14 mouse cellular contexts compared by ENCODE assay signal in the genomic region with DNA sequence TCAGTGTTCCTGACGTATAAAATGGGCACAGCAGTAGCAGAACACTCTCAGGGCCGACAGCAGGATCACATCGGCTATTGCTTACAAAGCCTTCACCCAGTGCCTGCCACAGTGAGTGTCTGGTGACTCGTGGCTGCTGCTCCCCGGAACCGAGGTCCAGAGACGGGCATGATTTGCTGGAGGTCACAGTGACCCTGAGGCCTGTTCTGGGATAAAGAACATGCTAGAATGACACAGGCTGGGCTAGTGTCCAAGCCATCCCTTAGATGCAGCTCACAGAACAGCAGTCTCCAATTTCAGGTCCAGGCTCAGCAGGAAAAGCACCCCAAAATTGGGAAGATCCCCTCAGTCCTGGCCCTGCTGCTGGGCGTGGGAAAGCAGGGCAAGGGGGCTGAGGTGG. TPM values are rescaled to one million over a fixed set of nuclear protein-coding genes. Genes with fewer than 3 reads are reported as not detected.
DNase-seq lines count a peak whose midpoint lies in the region; ATAC-seq lines count a peak whose summit lies in the region.
"Had no signal": no experiment of that assay in that cellular context is flagged by ENCODE, and none has a peak within 500 bp of the region (broad histone marks: within the 10 kb centered on the region; RNA-seq: fewer than 3 reads in every experiment).

No protein-coding gene starts in this region.

- H3K4me3 ChIP-seq in forebrain, embryonic 12.5 days (replicated peaks), result no peak overlapping the region
- H3K4me3 ChIP-seq in forebrain, embryonic 14.5 days (ENCODE audit: low read depth, low read length), result no peak overlapping the region
- H3K4me3 ChIP-seq in kidney, embryonic 15.5 days (replicated peaks), result no peak overlapping the region
- H3K4me3 ChIP-seq: liver, embryonic 15.5 days had no signal

- no peak for DNase-seq in forebrain, embryonic 14.5 days (ENCODE audit: low spot score)
- no peak for DNase-seq in kidney, postnatal 14 days
- DNase-seq in adrenal gland, postnatal 14 days, result peak; percentile 91
- peak; percentile 87 for DNase-seq in lung, postnatal 10 days
- DNase-seq in gastrocnemius, adult 18-20 months (ENCODE audit: low spot score), result no peak
- DNase-seq: embryo, embryonic 11 days had no signal

- no peak for ATAC-seq in forebrain, embryonic 12.5 days (ENCODE audit: low FRiP score)
- no peak for ATAC-seq in forebrain, embryonic 14.5 days
- no peak for ATAC-seq in kidney, embryonic 15.5 days (replicated peaks; ENCODE audit: low FRiP score)
- ATAC-seq in megakaryocyte-erythroid progenitor cell, adult 5-6 weeks (replicated peaks; ENCODE audit: low FRiP score, low TSS enrichment, poor library complexity, severe bottlenecking), result no peak
- ATAC-seq: CD4-positive, CD25-positive, alpha-beta regulatory T cell, adult 4 months had no signal

- peaks cover 73% of the 10 kb centered on the region for H3K36me3 ChIP-seq in forebrain, embryonic 12.5 days (replicated peaks)
- peaks cover 60% of the 10 kb centered on the region for H3K36me3 ChIP-seq in forebrain, embryonic 14.5 days (ENCODE audit: control insufficient read depth, insufficient read depth, low read length)
- peaks cover 75% of the 10 kb centered on the region for H3K36me3 ChIP-seq in kidney, embryonic 15.5 days

- peaks cover 45% of the 10 kb centered on the region for H3K4me1 ChIP-seq in forebrain, embryonic 12.5 days
- H3K4me1 ChIP-seq in forebrain, embryonic 14.5 days (ENCODE audit: control insufficient read depth, insufficient read depth, low read length), result peaks cover 33% of the 10 kb centered on the region
- peaks cover 46% of the 10 kb centered on the region for H3K4me1 ChIP-seq in kidney, embryonic 15.5 days

- no peaks in the 10 kb centered on the region for H3K27me3 ChIP-seq in forebrain, embryonic 12.5 days
- H3K27me3 ChIP-seq in forebrain, embryonic 14.5 days (replicated peaks; ENCODE audit: control insufficient read depth, insufficient read depth, low read length), result no peaks in the 10 kb centered on the region
- no peaks in the 10 kb centered on the region for H3K27me3 ChIP-seq in kidney, embryonic 15.5 days
- H3K27me3 ChIP-seq: liver, embryonic 15.5 days had no signal

- no peak overlapping the region for H3K9ac ChIP-seq in forebrain, embryonic 12.5 days
- no peak overlapping the region for H3K9ac ChIP-seq in forebrain, embryonic 14.5 days (ENCODE audit: low read length)
- H3K9ac ChIP-seq in kidney, embryonic 15.5 days, result no peak overlapping the region
- H3K9ac ChIP-seq: liver, embryonic 15.5 days had no signal

- 92% methylated on average over 8 of the region's 8 CpGs for WGBS in forebrain, embryonic 12.5 days
- WGBS in forebrain, embryonic 14.5 days, result 92% methylated on average over 8 of the region's 8 CpGs
- WGBS in kidney, embryonic 15.5 days, result 72% methylated on average over 8 of the region's 8 CpGs

- no peak overlapping the region for H3K4me2 ChIP-seq in forebrain, embryonic 12.5 days
- H3K4me2 ChIP-seq in forebrain, embryonic 14.5 days (ENCODE audit: low read length), result no peak overlapping the region
- H3K4me2 ChIP-seq in kidney, embryonic 15.5 days, result no peak overlapping the region
- H3K4me2 ChIP-seq: liver, embryonic 15.5 days had no signal

- no peaks in the 10 kb centered on the region for H3K9me3 ChIP-seq in forebrain, embryonic 12.5 days
- no peaks in the 10 kb centered on the region for H3K9me3 ChIP-seq in forebrain, embryonic 14.5 days (replicated peaks; ENCODE audit: control insufficient read depth, low read length)
- no peaks in the 10 kb centered on the region for H3K9me3 ChIP-seq in kidney, embryonic 15.5 days (replicated peaks)
- H3K9me3 ChIP-seq: liver, embryonic 15.5 days had no signal

- peak overlapping the region; percentile 36 for H3K27ac ChIP-seq in forebrain, embryonic 12.5 days
- no peak overlapping the region for H3K27ac ChIP-seq in forebrain, embryonic 14.5 days (ENCODE audit: low read depth, low read length)
- peak overlapping the region; percentile 60; the same call in 1 of the 2 replicates for H3K27ac ChIP-seq in kidney, embryonic 15.5 days
- H3K27ac ChIP-seq: liver, embryonic 15.5 days had no signal

RNA-seq across cellular contexts. Expression of gene Soga1, which starts 24.8 kb away (rescaled TPM):
- 6.0 and 7.4 TPM in 2 replicates for polyA plus RNA-seq in forebrain, embryonic 12.5 days (2016; fragmentation: Nextera tagmentation; extraction: Ambion mirVana)
- polyA plus RNA-seq in forebrain, embryonic 14.5 days (2014; fragmentation: Nextera tagmentation; extraction: Ambion mirVana), result 5.9 and 8.1 TPM in 2 replicates
- polyA plus RNA-seq in kidney, embryonic 15.5 days (2015; fragmentation: Nextera tagmentation; extraction: Ambion mirVana), result 3.5 and 4.2 TPM in 2 replicates
- total RNA-seq in adrenal gland, postnatal 14 days (2021), result 31.9 and 33.5 TPM in 2 replicates
- total RNA-seq in megakaryocyte-erythroid progenitor cell, adult 5-6 weeks (2014; fragmentation: Nextera tagmentation), result 11.0 and 11.7 TPM in 2 replicates
- total RNA-seq in megakaryocyte-erythroid progenitor cell, adult 5-6 weeks (2017), result 5.6 and 8.6 TPM in 2 replicates
- 1 to 10 TPM; 2.7 to 3.9 TPM for total RNA-seq in gastrocnemius, adult 18-20 months (2021)

RNA-seq across cellular contexts. Expression of gene Tldc2, which starts 32.6 kb away (rescaled TPM):
- polyA plus RNA-seq in forebrain, embryonic 12.5 days (2016; fragmentation: Nextera tagmentation; extraction: Ambion mirVana), result not detected in 2 replicates
- not detected in 2 replicates for polyA plus RNA-seq in forebrain, embryonic 14.5 days (2014; fragmentation: Nextera tagmentation; extraction: Ambion mirVana)
- 0.27 TPM in 1 of 2 replicates, not detected in the other for polyA plus RNA-seq in kidney, embryonic 15.5 days (2015; fragmentation: Nextera tagmentation; extraction: Ambion mirVana)
- not detected in 2 replicates for total RNA-seq in adrenal gland, postnatal 14 days (2021)
- not detected in 2 replicates for total RNA-seq in megakaryocyte-erythroid progenitor cell, adult 5-6 weeks (2014; fragmentation: Nextera tagmentation)
- total RNA-seq in megakaryocyte-erythroid progenitor cell, adult 5-6 weeks (2017), result not detected in 2 replicates
- total RNA-seq in gastrocnemius, adult 18-20 months (2021), result not detected
- total RNA-seq: gastrocnemius, postnatal 4 days; layer of hippocampus, adult 18-20 months had no signal
- polyA plus RNA-seq: CD4-positive, CD25-positive, alpha-beta regulatory T cell, adult 4 months; liver, embryonic 15.5 days; stomach, embryonic 16.5 days had no signal

RNA-seq across cellular contexts. Expression of gene Dsn1, which starts 47.3 kb away (rescaled TPM):
- 53.4 and 53.7 TPM in 2 replicates for polyA plus RNA-seq in forebrain, embryonic 12.5 days (2016; fragmentation: Nextera tagmentation; extraction: Ambion mirVana)
- polyA plus RNA-seq in forebrain, embryonic 14.5 days (2014; fragmentation: Nextera tagmentation; extraction: Ambion mirVana), result 24.5 and 27.7 TPM in 2 replicates
- polyA plus RNA-seq in kidney, embryonic 15.5 days (2015; fragmentation: Nextera tagmentation; extraction: Ambion mirVana), result 37.6 and 39.6 TPM in 2 replicates
- total RNA-seq in adrenal gland, postnatal 14 days (2021), result 8.3 and 9.2 TPM in 2 replicates
- 31.8 and 35.1 TPM in 2 replicates for total RNA-seq in megakaryocyte-erythroid progenitor cell, adult 5-6 weeks (2014; fragmentation: Nextera tagmentation)
- total RNA-seq in megakaryocyte-erythroid progenitor cell, adult 5-6 weeks (2017), result 34.1 and 93.4 TPM in 2 replicates
- 1 to 10 TPM; 1.3 to 1.9 TPM for total RNA-seq in gastrocnemius, adult 18-20 months (2021)

Comparison
In these comparisons a context has a peak if more than half of its experiments do, and no peak if none do; other contexts are left out.
1. DNase-seq: peak in adrenal gland, postnatal 14 days (single experiment) and lung, postnatal 10 days (single experiment); none in forebrain, embryonic 14.5 days (single experiment), kidney, postnatal 14 days (single experiment) and gastrocnemius, adult 18-20 months (single experiment).